Mouse (Mus musculus) brain, embryonic 18.5 days (tissue): ENCODE data around the gene Strbp.

Source experiments
- DNase-seq: peaks from one replicate; pipeline ENCODE4 v3.0.0-alpha.2; 2012; ENCODE audit warnings: low read depth, low spot score

Strbp gene

DNA sequence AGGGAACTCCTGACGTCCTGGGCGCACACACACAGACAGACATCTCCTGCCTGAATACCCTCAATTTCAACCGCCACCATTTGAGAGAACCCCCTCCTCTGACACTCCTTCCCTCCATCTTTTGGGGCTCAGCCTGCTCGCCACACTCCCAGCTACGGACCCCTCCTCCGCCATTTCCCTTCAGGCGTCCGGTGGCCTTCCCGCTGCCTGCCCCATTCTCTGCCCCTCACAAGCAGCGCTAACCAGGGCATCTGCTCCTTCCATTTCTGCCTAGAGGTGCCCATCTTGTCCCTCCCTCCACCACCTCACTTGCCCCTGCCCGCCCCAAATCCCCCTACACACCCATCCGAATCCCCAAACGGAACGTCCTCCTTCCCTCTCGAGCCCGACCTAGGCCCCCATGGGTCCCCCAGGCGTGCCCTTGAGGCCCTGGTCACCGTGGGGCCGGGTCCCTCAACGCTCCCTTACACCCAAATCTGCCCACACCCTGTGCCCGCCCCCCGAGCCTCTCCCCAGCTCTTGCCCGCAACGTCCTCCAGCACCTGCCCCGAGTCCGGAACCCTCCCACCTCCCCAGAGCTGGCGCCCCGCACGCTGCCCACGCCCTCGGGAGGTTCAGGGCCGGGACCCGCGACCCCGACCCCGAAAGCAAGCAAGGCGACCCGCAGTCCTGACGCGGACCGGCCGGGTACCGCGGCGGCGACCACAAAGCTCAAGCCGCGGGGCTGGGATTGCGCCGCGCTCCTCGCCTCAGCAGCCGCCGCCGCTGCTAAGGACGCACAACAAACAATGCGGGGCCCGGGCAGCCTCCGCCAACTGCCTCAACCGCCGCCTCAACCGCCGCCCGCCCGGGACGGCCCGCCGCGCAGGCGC is 1.1 kb downstream of the Strbp start:
- DNase-seq: no peak

- DNase-seq: no peak
Observed at GRCm38 (mm10) chr2:37689064-37689615, 14.5 kb downstream of the Strbp start.

GRCm38 (mm10) chr2:37687031-37687430 is 16.6 kb downstream of the Strbp start:
- DNase-seq: no peak

GRCm38 (mm10) chr2:37684864-37685263 is 18.8 kb downstream of the Strbp start:
- DNase-seq: no peak

DNA sequence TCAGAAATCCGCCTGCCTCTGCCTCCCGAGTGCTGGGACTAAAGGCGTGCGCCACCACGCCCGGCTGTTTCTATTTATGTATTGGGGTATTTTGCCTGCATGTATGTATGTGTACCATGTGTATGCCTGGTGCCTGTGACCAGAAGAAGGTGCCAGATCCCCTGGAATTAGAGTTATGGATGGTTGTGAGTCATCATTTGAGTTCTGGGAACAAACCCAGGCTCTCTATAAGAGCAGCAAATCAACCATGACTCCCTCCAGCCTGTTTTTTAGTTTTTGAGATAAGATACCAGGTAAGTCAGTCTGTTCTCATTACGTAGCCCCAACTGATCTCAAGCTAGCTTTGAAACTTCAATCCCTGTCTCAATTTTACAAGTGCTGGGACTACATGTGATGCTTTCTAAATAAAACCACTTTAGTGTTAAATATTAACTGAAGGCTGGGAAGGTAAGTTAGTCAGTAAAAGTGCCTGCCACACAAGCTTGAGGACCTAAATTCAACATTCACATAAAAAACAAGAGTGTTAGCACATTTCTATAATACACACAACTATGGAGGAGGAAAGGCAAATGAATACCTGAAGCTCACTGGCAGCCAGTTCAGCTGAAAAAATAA is 21.4 kb downstream of the Strbp start:
- no peak for DNase-seq

GRCm38 (mm10) chr2:37651086-37651485 is 52.6 kb downstream of the Strbp start:
- DNase-seq: no peak

DNA sequence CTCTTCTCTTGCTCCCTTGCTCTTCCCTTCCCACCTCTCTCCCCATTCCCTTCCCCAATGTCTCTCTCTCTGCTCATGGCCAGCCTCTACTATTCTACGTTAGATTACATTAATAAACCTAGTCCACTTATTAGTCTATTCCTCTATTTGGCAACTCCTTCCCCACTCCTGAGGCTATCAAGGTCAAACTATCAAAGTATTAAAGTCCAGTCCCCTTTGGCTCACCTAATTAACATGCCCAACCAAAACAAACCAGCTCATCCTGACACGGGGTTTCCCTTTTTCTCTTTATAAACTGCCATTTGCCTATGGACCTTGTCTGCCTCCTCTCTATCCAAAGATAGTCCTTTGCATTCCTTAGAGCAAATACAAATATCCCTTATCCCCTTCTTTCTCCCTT is 54.1 kb downstream of the Strbp start:
- DNase-seq: no peak

DNA sequence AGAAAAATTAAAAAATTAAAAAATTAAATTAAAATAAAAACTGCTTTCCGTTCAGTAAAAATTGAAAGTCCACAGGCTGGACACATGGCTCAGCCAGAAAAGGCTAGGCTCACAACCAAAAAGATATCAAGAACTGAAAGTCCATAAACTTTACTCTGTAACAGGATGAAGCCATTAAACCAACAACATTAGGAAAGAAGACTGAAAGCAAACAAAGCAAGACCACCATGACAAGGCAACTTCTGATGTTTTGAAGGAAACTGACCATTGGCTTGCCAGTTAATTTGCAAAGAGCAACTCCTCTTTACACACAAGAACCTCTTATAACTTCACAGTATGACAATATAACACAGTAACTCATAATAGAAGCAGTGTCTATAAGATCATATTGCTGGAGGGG is 54.7 kb downstream of the Strbp start:
- DNase-seq: no peak

- no peak for DNase-seq
Observed at GRCm38 (mm10) chr2:37623343-37623742, 80.3 kb downstream of the Strbp start.

- no peak for DNase-seq
Observed at GRCm38 (mm10) chr2:37587919-37588318, 115.7 kb downstream of the Strbp start.

GRCm38 (mm10) chr2:37578185-37578584 is 125.5 kb downstream of the Strbp start:
- DNase-seq: no peak

DNA sequence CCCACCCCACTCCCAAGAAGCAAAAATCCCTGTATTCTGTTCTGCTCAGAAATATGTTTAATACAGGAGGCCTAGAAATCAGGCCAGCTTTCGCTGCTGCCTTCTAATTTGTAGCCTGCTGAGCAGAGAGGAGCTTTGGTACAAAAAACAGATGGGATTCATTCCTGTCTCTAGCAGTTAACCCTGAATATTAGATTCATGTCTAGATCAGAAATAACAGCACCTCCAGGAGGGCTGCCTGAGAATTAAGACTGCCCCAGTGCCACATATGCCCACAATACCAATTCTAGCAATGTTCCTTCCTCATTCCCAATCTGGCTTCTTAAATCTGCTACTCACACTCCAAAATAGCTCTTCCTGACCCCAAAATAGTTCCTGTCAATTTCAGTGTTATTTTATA is 127.0 kb downstream of the Strbp start:
- no peak for DNase-seq

DNA sequence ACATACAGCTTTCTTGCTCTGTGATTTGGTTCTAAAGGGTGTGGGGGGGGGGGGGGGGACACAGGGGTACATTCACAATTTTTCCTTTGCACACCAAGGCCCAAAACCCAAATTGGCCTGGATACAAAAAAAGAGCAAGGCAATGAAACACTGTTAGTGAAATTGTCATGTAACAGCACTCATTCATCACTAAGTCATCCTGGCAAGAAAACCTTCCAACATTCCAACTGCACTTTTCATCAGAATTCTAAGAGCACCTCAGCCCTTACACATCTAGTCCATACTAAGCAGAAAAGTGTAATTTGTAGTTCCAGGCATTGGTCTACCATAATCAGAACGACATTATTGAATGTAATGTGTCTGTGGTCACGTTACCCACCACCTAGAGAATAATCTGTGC is 131.5 kb downstream of the Strbp start:
- DNase-seq: no peak

DNA sequence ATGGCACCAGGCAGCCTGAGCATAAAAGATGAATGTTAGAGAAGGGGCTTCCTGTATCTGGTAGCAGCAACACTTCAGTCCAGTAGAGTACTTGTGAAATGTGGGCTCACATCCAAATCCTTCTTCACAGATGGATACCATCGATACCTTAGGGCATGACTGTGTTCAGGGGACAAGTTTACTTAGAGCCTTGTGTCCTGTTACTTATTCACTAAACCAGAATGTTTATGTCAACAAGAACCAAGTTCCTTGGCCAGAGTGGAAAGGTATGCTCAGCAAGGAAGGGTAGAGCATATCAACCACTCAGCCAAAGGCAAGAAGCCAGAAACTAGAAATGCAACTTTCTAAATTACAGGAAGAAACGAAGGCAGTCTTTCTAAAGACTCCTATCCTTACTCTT is 133.0 kb downstream of the Strbp start:
- DNase-seq: no peak

DNA sequence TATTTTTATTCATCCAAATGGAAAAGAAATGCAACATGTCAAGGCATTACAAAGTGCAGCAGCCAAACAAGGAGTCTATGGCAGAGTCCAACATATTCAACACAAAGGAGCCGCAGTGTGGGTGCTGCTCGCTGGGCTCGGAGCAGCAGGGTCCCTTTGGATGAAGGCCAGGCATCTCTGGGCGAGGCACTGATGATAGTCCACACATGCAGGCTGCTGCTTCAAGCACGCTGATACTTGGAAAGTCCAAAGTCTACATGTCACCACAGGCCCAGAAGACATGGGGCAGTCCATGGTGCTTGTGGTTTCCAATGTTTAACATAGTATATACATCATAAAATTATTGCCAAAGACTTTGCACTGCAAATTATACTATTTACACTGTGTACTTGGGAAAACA is 133.8 kb downstream of the Strbp start:
- no peak for DNase-seq

DNA sequence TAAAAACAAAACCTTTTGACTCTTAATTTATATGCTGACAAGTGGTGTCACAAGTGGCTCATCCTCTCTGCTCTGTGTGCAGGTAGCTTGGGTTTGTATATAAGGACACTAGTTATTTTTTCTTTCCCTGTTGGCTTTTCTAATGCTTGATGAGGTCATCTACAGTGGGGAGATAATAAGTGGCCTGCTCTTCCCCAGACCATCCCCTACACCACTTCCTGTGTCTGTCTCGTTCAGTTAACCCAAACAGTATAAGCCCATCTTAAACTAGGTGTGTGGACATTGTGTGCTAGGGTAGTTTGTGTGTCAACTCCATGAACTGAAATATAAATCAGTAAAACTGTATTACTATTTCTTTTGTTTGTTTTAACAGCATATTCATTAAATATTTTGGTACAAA is 137.6 kb downstream of the Strbp start:
- DNase-seq: no peak

- DNase-seq: no peak
Observed at GRCm38 (mm10) chr2:37565579-37565978, 138.1 kb downstream of the Strbp start.

DNA sequence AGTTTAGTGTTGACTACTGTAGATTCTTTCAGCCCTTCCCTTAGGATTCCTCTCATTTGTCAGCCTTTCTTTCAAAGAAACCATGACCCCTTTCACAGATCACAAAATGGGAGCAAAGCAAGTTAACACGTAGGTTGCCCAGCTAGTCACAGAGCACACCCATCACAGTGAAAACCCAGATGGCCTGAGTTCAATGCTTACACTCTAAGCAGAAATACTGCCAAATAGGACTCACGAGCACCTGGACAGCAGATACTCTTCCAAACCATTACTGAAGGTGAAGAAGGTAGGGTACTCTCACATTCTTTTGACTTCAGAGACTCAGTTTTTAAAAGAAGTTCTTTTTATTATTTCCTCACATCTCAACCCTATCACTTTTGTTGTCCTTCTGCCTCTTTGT is 147.3 kb downstream of the Strbp start:
- DNase-seq: no peak

- DNase-seq: no peak
Observed at GRCm38 (mm10) chr2:37549346-37550012, 154.2 kb downstream of the Strbp start.

DNA sequence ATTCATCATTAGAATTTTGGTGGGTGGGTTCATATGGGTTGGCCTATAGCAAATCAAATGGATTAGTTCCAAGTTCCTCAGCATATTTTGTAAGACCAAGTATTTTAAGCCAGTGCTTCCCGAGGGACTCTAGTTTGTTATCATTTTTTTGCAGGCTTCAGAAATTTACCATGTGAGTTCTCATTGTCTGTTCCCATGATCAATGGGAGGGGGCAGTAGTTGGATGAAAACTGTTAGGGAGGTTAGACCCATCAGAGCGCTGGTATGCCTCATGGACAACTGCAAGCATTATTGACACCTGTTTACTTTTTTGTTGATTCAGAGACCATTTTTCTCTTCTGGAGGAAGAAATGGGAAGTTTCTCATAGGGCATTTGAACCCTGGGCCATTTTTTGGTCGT is 172.0 kb downstream of the Strbp start:
- no peak for DNase-seq

- DNase-seq: no peak
Observed at GRCm38 (mm10) chr2:37530766-37531165, 172.9 kb downstream of the Strbp start.

- no peak for DNase-seq
Observed at GRCm38 (mm10) chr2:37529397-37529796, 174.3 kb downstream of the Strbp start.
